Mouse (Mus musculus): ENCODE data around the gene Ubr3. TPM values are rescaled to one million over a fixed set of nuclear protein-coding genes. Genes with fewer than 3 reads are reported as not detected.

The Ubr3 gene
- polyA plus RNA-seq, 1 experiment, result 8.0 TPM

GRCm38 (mm10) chr2:69912801-69913200 is 15.8 kb downstream of the Ubr3 start:
- TF ChIP-seq POLR2A (IDR thresholded peaks at IDR 0.05; ENCODE audit: low read depth, low read length), result no peak
- Histone ChIP-seq H3K4me1 (ENCODE audit: control insufficient read depth, insufficient read depth, insufficient read length, low read length) (no peaks in the 10 kb centered on the region), H3K27ac (ENCODE audit: insufficient read depth, low read depth, low read length) (no peak overlapping the region), H3K36me3 (ENCODE audit: control insufficient read depth, insufficient read depth, low read length) (peaks cover 15% of the 10 kb centered on the region), H3K4me3 (ENCODE audit: low read depth, low read length) (no peak overlapping the region), H3K27me3 (ENCODE audit: control insufficient read depth, insufficient read depth, low read length) (no peaks in the 10 kb centered on the region)
- WGBS, result 82% methylated on average over 2 of the region's 2 CpGs

DNA sequence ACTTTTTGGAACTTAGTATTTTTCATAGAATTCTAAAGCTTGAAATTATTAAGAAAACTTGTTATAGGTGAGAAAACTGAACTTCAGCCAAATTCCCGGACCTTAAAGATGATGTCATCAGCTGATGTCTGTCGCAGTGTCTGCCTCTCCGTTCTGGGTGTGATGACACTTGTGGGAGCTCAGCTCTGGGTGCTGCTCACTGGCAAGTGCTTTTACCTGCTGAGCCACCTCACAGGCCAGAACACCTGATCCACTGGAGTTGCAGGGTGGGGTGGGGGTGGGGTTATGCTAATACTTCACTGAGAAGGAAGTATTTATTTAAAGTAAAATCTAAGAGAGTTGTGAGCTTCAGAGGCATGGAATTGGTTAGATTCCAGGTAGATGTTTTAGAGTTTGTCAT is 20.3 kb downstream of the Ubr3 start:
- Histone ChIP-seq H3K27ac (ENCODE audit: insufficient read depth, low read depth, low read length) (no peak overlapping the region), H3K36me3 (ENCODE audit: control insufficient read depth, insufficient read depth, low read length) (peaks cover 24% of the 10 kb centered on the region), H3K4me1 (ENCODE audit: control insufficient read depth, insufficient read depth, insufficient read length, low read length) (no peaks in the 10 kb centered on the region), H3K27me3 (ENCODE audit: control insufficient read depth, insufficient read depth, low read length) (no peaks in the 10 kb centered on the region), H3K4me3 (ENCODE audit: low read depth, low read length) (no peak overlapping the region)
- TF ChIP-seq POLR2A (IDR thresholded peaks at IDR 0.05; ENCODE audit: low read depth, low read length) (no peak), CTCF (IDR thresholded peaks at IDR 0.05; ENCODE audit: extremely low read depth, insufficient read length, insufficient replicate concordance, low read depth, low read length) (no peak)
- WGBS, result 67% methylated on average over 3 of the region's 3 CpGs

GRCm38 (mm10) chr2:69924943-69925342 is 27.9 kb downstream of the Ubr3 start:
- WGBS, result 86% methylated on average over 3 of the region's 3 CpGs
- peaks cover 29% of the 10 kb centered on the region for H3K36me3 ChIP-seq (ENCODE audit: control insufficient read depth, insufficient read depth, low read length)
- no peak overlapping the region for H3K4me3 ChIP-seq (ENCODE audit: low read depth, low read length)
- H3K4me1 ChIP-seq (ENCODE audit: control insufficient read depth, insufficient read depth, insufficient read length, low read length), result no peaks in the 10 kb centered on the region
- no peaks in the 10 kb centered on the region for H3K27me3 ChIP-seq (ENCODE audit: control insufficient read depth, insufficient read depth, low read length)
- TF ChIP-seq CTCF (IDR thresholded peaks at IDR 0.05; ENCODE audit: extremely low read depth, insufficient read length, insufficient replicate concordance, low read depth, low read length) (no peak), POLR2A (IDR thresholded peaks at IDR 0.05; ENCODE audit: low read depth, low read length) (no peak)
- no peak overlapping the region for H3K27ac ChIP-seq (ENCODE audit: insufficient read depth, low read depth, low read length)

DNA sequence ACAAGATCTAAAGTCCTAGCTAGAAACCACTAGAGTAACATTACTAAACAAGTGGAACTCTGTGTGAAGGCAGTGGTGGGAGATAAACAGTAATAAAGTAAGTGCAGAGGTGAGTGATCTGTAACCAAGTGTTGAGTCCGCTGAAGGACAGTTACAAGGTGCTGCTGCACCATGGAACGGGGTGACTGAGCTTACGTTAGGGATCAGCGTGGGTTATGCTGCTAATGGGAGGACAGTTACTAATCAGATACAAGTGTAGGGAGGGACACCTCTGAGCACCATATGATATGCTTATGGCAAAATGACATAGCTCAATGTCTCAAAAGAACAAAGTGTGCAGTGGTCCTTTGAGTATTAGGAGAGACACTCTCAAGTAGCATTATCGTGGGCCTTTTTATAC is 39.3 kb downstream of the Ubr3 start:
- no peaks in the 10 kb centered on the region for H3K27me3 ChIP-seq (ENCODE audit: control insufficient read depth, insufficient read depth, low read length)
- WGBS, result 94% methylated on average over 5 of the region's 5 CpGs
- no peak for TF ChIP-seq POLR2A (IDR thresholded peaks at IDR 0.05; ENCODE audit: low read depth, low read length)
- no peak for TF ChIP-seq CTCF (IDR thresholded peaks at IDR 0.05; ENCODE audit: extremely low read depth, insufficient read length, insufficient replicate concordance, low read depth, low read length)
- H3K27ac ChIP-seq (ENCODE audit: insufficient read depth, low read depth, low read length), result no peak overlapping the region
- no peaks in the 10 kb centered on the region for H3K4me1 ChIP-seq (ENCODE audit: control insufficient read depth, insufficient read depth, insufficient read length, low read length)
- H3K36me3 ChIP-seq (ENCODE audit: control insufficient read depth, insufficient read depth, low read length), result peaks cover 25% of the 10 kb centered on the region
- no peak overlapping the region for H3K4me3 ChIP-seq (ENCODE audit: low read depth, low read length)

DNA sequence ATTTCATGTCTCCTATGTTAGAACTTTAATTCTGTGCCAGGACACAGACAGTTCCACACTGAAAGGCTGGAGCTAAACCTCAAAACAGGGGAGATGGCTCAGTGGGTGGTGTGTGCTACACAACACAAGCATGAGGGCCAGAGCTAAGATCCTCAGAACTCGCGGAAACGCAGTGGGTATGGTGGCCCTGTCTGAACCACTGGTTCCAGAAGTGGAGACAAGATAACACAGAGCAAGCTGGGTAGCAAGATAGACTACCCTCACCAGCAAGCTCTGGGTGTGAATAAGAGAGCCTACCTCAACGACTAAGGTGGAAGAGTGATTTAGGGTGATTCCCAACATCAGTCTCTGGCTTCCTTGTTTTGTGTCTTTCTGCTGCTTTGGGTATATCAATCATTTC is 42.2 kb downstream of the Ubr3 start:
- Histone ChIP-seq H3K27me3 (ENCODE audit: control insufficient read depth, insufficient read depth, low read length) (no peaks in the 10 kb centered on the region), H3K4me1 (ENCODE audit: control insufficient read depth, insufficient read depth, insufficient read length, low read length) (no peaks in the 10 kb centered on the region), H3K4me3 (ENCODE audit: low read depth, low read length) (no peak overlapping the region), H3K36me3 (ENCODE audit: control insufficient read depth, insufficient read depth, low read length) (peaks cover 24% of the 10 kb centered on the region), H3K27ac (ENCODE audit: insufficient read depth, low read depth, low read length) (no peak overlapping the region)
- 84% methylated on average over 4 of the region's 4 CpGs for WGBS
- no peak for TF ChIP-seq POLR2A (IDR thresholded peaks at IDR 0.05; ENCODE audit: low read depth, low read length)

DNA sequence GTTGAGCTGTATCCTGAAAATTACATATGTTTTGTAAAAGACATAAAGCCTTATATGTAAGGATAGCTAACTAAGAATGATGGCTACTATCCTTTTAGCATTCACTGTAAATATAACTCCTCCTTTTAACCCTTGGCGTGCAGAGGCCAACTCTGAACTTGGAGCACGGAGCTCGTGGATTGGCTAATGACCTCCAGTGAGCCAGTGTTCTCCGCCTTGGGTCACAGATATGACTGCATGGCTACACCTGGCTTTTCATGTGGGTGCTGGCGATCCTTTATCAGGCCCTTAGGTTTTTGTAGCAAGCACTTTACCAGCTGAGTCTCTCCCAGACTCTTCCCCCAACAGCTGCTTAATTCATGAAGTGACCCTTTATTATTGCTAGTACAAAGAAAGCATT is 42.6 kb downstream of the Ubr3 start:
- no peak overlapping the region for H3K27ac ChIP-seq (ENCODE audit: insufficient read depth, low read depth, low read length)
- H3K4me1 ChIP-seq (ENCODE audit: control insufficient read depth, insufficient read depth, insufficient read length, low read length), result no peaks in the 10 kb centered on the region
- 91% methylated on average over 5 of the region's 5 CpGs for WGBS
- peaks cover 21% of the 10 kb centered on the region for H3K36me3 ChIP-seq (ENCODE audit: control insufficient read depth, insufficient read depth, low read length)
- TF ChIP-seq CTCF (IDR thresholded peaks at IDR 0.05; ENCODE audit: extremely low read depth, insufficient read length, insufficient replicate concordance, low read depth, low read length) (no peak), POLR2A (IDR thresholded peaks at IDR 0.05; ENCODE audit: low read depth, low read length) (no peak)
- no peak overlapping the region for H3K4me3 ChIP-seq (ENCODE audit: low read depth, low read length)
- H3K27me3 ChIP-seq (ENCODE audit: control insufficient read depth, insufficient read depth, low read length), result no peaks in the 10 kb centered on the region

- Histone ChIP-seq H3K4me1 (ENCODE audit: control insufficient read depth, insufficient read depth, insufficient read length, low read length) (no peaks in the 10 kb centered on the region), H3K27ac (ENCODE audit: insufficient read depth, low read depth, low read length) (no peak overlapping the region), H3K27me3 (ENCODE audit: control insufficient read depth, insufficient read depth, low read length) (no peaks in the 10 kb centered on the region), H3K4me3 (ENCODE audit: low read depth, low read length) (no peak overlapping the region), H3K36me3 (ENCODE audit: control insufficient read depth, insufficient read depth, low read length) (peaks cover 22% of the 10 kb centered on the region)
- WGBS, result 88% methylated on average over 4 of the region's 4 CpGs
- no peak for TF ChIP-seq CTCF (IDR thresholded peaks at IDR 0.05; ENCODE audit: extremely low read depth, insufficient read length, insufficient replicate concordance, low read depth, low read length)
- no peak for TF ChIP-seq POLR2A (IDR thresholded peaks at IDR 0.05; ENCODE audit: low read depth, low read length)
Measured at GRCm38 (mm10) chr2:69941391-69942030, 44.5 kb downstream of the Ubr3 start.

DNA sequence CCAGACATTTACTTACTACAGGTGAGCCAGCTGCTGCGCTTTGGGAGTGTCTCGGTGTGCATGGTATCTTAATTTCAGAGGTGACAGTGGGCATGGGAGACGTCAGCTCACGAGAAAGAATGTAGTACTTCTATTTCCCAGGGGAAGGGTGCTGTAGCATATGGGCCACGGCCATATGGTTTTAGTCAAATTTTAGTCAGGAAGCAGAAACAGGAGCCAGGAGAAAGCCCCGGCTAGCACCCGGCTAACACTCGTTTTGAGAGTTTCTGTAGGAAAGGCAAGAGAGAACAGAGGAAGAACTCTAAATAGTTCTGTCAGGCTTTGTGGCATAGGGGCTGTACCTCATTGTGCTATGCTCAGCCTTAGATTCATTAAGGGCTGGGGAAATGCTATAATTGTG is 55.8 kb downstream of the Ubr3 start:
- H3K4me1 ChIP-seq (ENCODE audit: control insufficient read depth, insufficient read depth, insufficient read length, low read length), result no peaks in the 10 kb centered on the region
- 89% methylated on average over 8 of the region's 8 CpGs for WGBS
- no peak overlapping the region for H3K4me3 ChIP-seq (ENCODE audit: low read depth, low read length)
- H3K27me3 ChIP-seq (ENCODE audit: control insufficient read depth, insufficient read depth, low read length), result no peaks in the 10 kb centered on the region
- H3K27ac ChIP-seq (ENCODE audit: insufficient read depth, low read depth, low read length), result no peak overlapping the region
- no peak for TF ChIP-seq CTCF (IDR thresholded peaks at IDR 0.05; ENCODE audit: extremely low read depth, insufficient read length, insufficient replicate concordance, low read depth, low read length)
- TF ChIP-seq POLR2A (IDR thresholded peaks at IDR 0.05; ENCODE audit: low read depth, low read length), result no peak
- peaks cover 30% of the 10 kb centered on the region for H3K36me3 ChIP-seq (ENCODE audit: control insufficient read depth, insufficient read depth, low read length)

Measured in small intestine, adult 2 months (tissue).